Mouse (Mus musculus) cerebellum, adult 2 months (tissue): ENCODE data around the gene Rbp2. TPM values are rescaled to one million over a fixed set of nuclear protein-coding genes. Genes with fewer than 3 reads are reported as not detected.

Experiments
- DNase-seq, 2 experiments: peaks; one replicate each; pipeline ENCODE4 v3.0.0; 2021
- H3K27ac ChIP-seq: fragments of 200-500 bp; 2 replicates; pipeline ENCODE4 v1.5.1; 2012; ENCODE audit warnings: low read length, control low read depth, inconsistent platforms; ENCODE audit not compliant: insufficient read depth
- H3K27me3 ChIP-seq: fragments of 200-500 bp; 2 replicates; pipeline ENCODE4 v1.6.1; 2012; ENCODE audit warnings: inconsistent platforms, mild to moderate bottlenecking, low read length, moderate library complexity; ENCODE audit not compliant: control insufficient read depth, insufficient read depth
- H3K4me1 ChIP-seq: fragments of 200-500 bp; 2 replicates; pipeline ENCODE4 v1.6.1; 2011; ENCODE audit warnings: low read length; ENCODE audit not compliant: control insufficient read depth, insufficient read depth
- H3K4me3 ChIP-seq: fragments of 200-500 bp; replicated peaks from 2 replicates; pipeline ENCODE3; 2011; ENCODE audit warnings: mild to moderate bottlenecking, low read depth, low read length, control low read depth; ENCODE audit not compliant: insufficient read depth
- CTCF ChIP-seq: fragments of 200-500 bp; IDR thresholded peaks from 2 replicates; pipeline ENCODE4 v1.5.1; 2011; ENCODE audit warnings: low read depth, mild to moderate bottlenecking, control low read depth, low read length, moderate library complexity, borderline replicate concordance; ENCODE audit not compliant: insufficient read depth
- POLR2A ChIP-seq: fragments of 200-500 bp; IDR thresholded peaks from 2 replicates; pipeline ENCODE4 v1.6.1; 2011; ENCODE audit warnings: low read length, control low read depth, borderline replicate concordance; ENCODE audit not compliant: insufficient read depth
- whole genome bisulfite sequencing: fragments of 180-500 bp; shearing (Covaris S2); methylation state at CpG from one replicate; pipeline ENCODE4 v1.1.7; 2018; 5-methylcytosine and 5-hydroxymethylcytosine counted together
- polyA plus RNA-seq: library from polyadenylated mRNA; depleted of rRNA; stranded (reverse); fragments of >200 nt; gene quantifications from 2 replicates; pipeline ENCODE4 v1.2.3, GENCODE M21; 2012

Rbp2 gene
- polyA plus RNA-seq, 1 experiment = not detected

GRCm38 (mm10) chr9:98524786-98525542 lies 39.0 kb downstream of the Rbp2 start:
- H3K4me1 ChIP-seq = no peaks in the 10 kb centered on the region
- H3K27me3 ChIP-seq = no peaks in the 10 kb centered on the region
- no peak overlapping the region for H3K4me3 ChIP-seq
- WGBS = 43% methylated on average over 7 of the region's 7 CpGs
- peak; percentile 7 to 9 for DNase-seq
- TF ChIP-seq POLR2A = no peak
- H3K27ac ChIP-seq = no peak overlapping the region

GRCm38 (mm10) chr9:98525543-98525924 lies 39.6 kb downstream of the Rbp2 start:
- no peak overlapping the region for H3K4me3 ChIP-seq
- no peak for TF ChIP-seq CTCF
- TF ChIP-seq POLR2A = no peak
- DNase-seq = no peak
- H3K27ac ChIP-seq = no peak overlapping the region
- H3K27me3 ChIP-seq = no peaks in the 10 kb centered on the region
- WGBS = 36% methylated on average over 7 of the region's 7 CpGs
- no peaks in the 10 kb centered on the region for H3K4me1 ChIP-seq

- no peak for TF ChIP-seq CTCF
- no peak for TF ChIP-seq POLR2A
- Histone ChIP-seq H3K4me1 (no peaks in the 10 kb centered on the region), H3K4me3 (no peak overlapping the region), H3K27me3 (no peaks in the 10 kb centered on the region), H3K27ac (no peak overlapping the region)
- WGBS = 27% methylated on average over 7 of the region's 7 CpGs
- DNase-seq = no peak
These were observed 41.3 kb downstream of the Rbp2 start for GRCm38 (mm10) chr9:98527226-98527625.

GRCm38 (mm10) chr9:98529776-98530175 lies 43.9 kb downstream of the Rbp2 start:
- TF ChIP-seq POLR2A = no peak
- no peak for TF ChIP-seq CTCF
- Histone ChIP-seq H3K27ac (no peak overlapping the region), H3K4me1 (no peaks in the 10 kb centered on the region), H3K27me3 (no peaks in the 10 kb centered on the region), H3K4me3 (no peak overlapping the region)
- DNase-seq = no peak
- 39% methylated on average over 4 of the region's 4 CpGs for WGBS

- Histone ChIP-seq H3K27ac (no peak overlapping the region), H3K4me1 (no peaks in the 10 kb centered on the region), H3K27me3 (no peaks in the 10 kb centered on the region), H3K4me3 (no peak overlapping the region)
- TF ChIP-seq POLR2A = no peak
- TF ChIP-seq CTCF = no peak
- WGBS = 45% methylated on average over 2 of the region's 2 CpGs
- DNase-seq = no peak
These were observed 45.1 kb downstream of the Rbp2 start for GRCm38 (mm10) chr9:98530999-98531398.

- H3K27me3 ChIP-seq = no peaks in the 10 kb centered on the region; the same call in 1 of the 2 replicates
- TF ChIP-seq POLR2A (no peak), CTCF (no peak)
- 81% methylated on average over 4 of the region's 4 CpGs for WGBS
- H3K27ac ChIP-seq = no peak overlapping the region
- H3K4me3 ChIP-seq = no peak overlapping the region
- no peak for DNase-seq
- H3K4me1 ChIP-seq = no peaks in the 10 kb centered on the region
These were observed 48.9 kb downstream of the Rbp2 start for GRCm38 (mm10) chr9:98534675-98535280.

GRCm38 (mm10) chr9:98535763-98536162 lies 49.8 kb downstream of the Rbp2 start:
- Histone ChIP-seq H3K4me1 (no peaks in the 10 kb centered on the region), H3K27me3 (no peaks in the 10 kb centered on the region; the same call in 1 of the 2 replicates), H3K27ac (no peak overlapping the region), H3K4me3 (no peak overlapping the region)
- TF ChIP-seq POLR2A (no peak), CTCF (no peak)
- DNase-seq = no peak

- DNase-seq = no peak
- Histone ChIP-seq H3K4me3 (no peak overlapping the region), H3K27ac (no peak overlapping the region), H3K4me1 (no peaks in the 10 kb centered on the region), H3K27me3 (no peaks in the 10 kb centered on the region; the same call in 1 of the 2 replicates)
- TF ChIP-seq POLR2A = no peak
- TF ChIP-seq CTCF = no peak
- 54% methylated on average over 13 of the region's 13 CpGs for WGBS
These were observed 52.2 kb downstream of the Rbp2 start for GRCm38 (mm10) chr9:98538017-98538712.
